Mouse (Mus musculus) ES-Bruce4 (cell line): Measurements from ENCODE around the gene Tmem130. TPM values are rescaled to one million over a fixed set of nuclear protein-coding genes. Genes with fewer than 3 reads are reported as not detected.

Experiments
- H3K27ac ChIP-seq: 2 replicates; pipeline ENCODE4 v1.5.1; 2012; ENCODE audit warnings: low read length, inconsistent platforms; ENCODE audit not compliant: insufficient read depth
- H3K27me3 ChIP-seq: 2 replicates; pipeline ENCODE4 v1.6.1; 2012; ENCODE audit warnings: mild to moderate bottlenecking, low read length, inconsistent platforms; ENCODE audit not compliant: control insufficient read depth, poor library complexity, insufficient read depth, severe bottlenecking
- H3K36me3 ChIP-seq: 2 replicates; pipeline ENCODE4 v1.6.1; 2012; ENCODE audit warnings: inconsistent platforms, mild to moderate bottlenecking, low read length, moderate library complexity; ENCODE audit not compliant: control insufficient read depth, poor library complexity, insufficient read depth, severe bottlenecking
- H3K4me1 ChIP-seq: one replicate; pipeline ENCODE4 v1.8.1; 2011; ENCODE audit warnings: low read length; ENCODE audit not compliant: control insufficient read depth, insufficient read depth
- H3K4me3 ChIP-seq: 2 replicates; pipeline ENCODE4 v1.5.1; 2011; ENCODE audit warnings: low read depth, mild to moderate bottlenecking, low read length
- H3K9ac ChIP-seq: 2 replicates; pipeline ENCODE4 v1.6.1; 2012; ENCODE audit warnings: low read depth, mild to moderate bottlenecking, inconsistent platforms; ENCODE audit not compliant: poor library complexity, severe bottlenecking
- H3K9me3 ChIP-seq: replicated peaks from 2 replicates; pipeline ENCODE4 v1.6.1; 2012; ENCODE audit warnings: mild to moderate bottlenecking, low read length, inconsistent platforms; ENCODE audit not compliant: control insufficient read depth, poor library complexity, insufficient read depth, severe bottlenecking
- CTCF ChIP-seq: IDR thresholded peaks from one replicate; pipeline ENCODE4 v1.8.1; 2011; ENCODE audit warnings: low read depth, low read length
- EP300 ChIP-seq: IDR thresholded peaks from 2 replicates; pipeline ENCODE4 v1.6.1; 2011; ENCODE audit warnings: low read depth, low read length; ENCODE audit not compliant: insufficient read depth
- POLR2A ChIP-seq: IDR thresholded peaks from one replicate; pipeline ENCODE4 v1.8.1; 2011; ENCODE audit warnings: low read length; ENCODE audit not compliant: insufficient read depth
- polyA plus RNA-seq: library from polyadenylated mRNA; stranded (reverse); fragments of >200 nt; gene quantifications from 2 replicates; pipeline ENCODE4 v1.2.4, GENCODE M21; 2011; ENCODE audit warnings: low read depth; ENCODE audit not compliant: missing spikeins, insufficient read depth, insufficient read length

Gene Tmem130
- polyA plus RNA-seq, 1 experiment: 1.8 TPM

DNA sequence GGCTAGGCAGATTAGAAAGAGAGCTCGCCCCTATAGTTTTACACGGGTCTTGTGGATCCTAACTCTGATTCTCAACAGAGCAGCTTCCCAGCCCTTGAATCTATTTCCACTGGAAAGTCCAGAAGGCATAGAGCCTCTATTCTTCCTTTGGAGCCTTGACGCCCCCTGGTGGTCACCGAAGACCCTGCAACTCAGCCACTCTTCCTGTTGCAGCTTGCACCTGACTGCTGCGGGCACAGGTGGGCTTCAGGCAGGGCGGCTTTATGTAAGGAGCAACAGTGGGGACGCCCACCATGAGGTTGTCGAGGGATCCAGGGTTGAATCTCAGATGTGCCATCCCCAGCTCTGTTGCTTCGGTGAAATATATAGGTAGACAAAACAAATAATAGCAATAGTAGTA, 34.5 kb downstream of the Tmem130 start:
- no peaks in the 10 kb centered on the region for H3K27me3 ChIP-seq
- no peak overlapping the region for H3K27ac ChIP-seq
- H3K4me1 ChIP-seq: peaks cover 4% of the 10 kb centered on the region
- no peak overlapping the region for H3K4me3 ChIP-seq
- TF ChIP-seq CTCF (peak; percentile 89), POLR2A (no peak)
- no peaks in the 10 kb centered on the region for H3K9me3 ChIP-seq
- no peaks in the 10 kb centered on the region for H3K36me3 ChIP-seq
- H3K9ac ChIP-seq: no peak overlapping the region

DNA sequence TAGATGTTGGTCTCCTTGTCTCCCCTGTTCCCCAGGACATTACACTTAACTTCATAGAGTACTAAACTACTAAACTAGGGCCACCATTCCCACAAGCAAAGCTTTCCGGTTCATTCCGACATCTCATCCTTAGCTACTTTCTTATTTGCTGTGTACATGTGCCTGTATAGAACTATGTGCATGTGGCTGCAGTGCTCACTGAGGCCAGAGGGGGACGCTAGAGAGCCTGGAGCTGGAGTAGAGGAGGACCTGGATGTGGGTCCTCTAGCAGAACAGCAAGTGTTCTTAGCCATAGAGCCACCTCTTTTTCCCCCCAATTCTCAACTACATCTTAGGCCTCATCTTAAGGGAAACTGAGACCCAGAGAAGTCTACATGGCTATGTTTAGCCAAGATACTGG, 36.1 kb downstream of the Tmem130 start:
- Histone ChIP-seq H3K4me3 (no peak overlapping the region), H3K36me3 (no peaks in the 10 kb centered on the region), H3K27me3 (no peaks in the 10 kb centered on the region), H3K9me3 (no peaks in the 10 kb centered on the region), H3K27ac (no peak overlapping the region), H3K9ac (no peak overlapping the region), H3K4me1 (peaks cover 4% of the 10 kb centered on the region)
- TF ChIP-seq EP300 (no peak), POLR2A (no peak), CTCF (peak; percentile 35)

DNA sequence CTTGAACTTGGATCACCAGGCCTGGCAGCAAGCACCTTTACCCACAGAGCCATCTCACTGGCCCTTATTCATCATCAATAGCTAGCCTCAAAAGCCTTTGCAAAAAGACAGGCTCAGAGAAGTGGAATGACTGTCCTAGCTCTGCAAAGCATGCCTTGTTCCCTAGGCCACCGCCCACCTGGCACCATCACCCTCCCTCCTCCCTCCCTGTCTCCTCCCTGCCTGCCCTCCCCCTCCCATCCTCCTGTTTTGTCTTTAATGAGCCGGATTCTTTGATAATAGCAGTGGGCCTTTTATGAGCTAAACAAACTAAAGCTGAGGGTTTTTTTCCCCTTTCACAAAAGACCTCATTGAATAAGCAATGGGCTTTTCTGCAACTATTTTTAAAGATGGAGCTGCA, 36.7 kb downstream of the Tmem130 start:
- Histone ChIP-seq H3K36me3 (no peaks in the 10 kb centered on the region), H3K27ac (no peak overlapping the region), H3K27me3 (no peaks in the 10 kb centered on the region), H3K9ac (no peak overlapping the region), H3K4me1 (peaks cover 4% of the 10 kb centered on the region), H3K4me3 (no peak overlapping the region), H3K9me3 (no peaks in the 10 kb centered on the region)
- 0 out of 2 replicates have a peak, but pooled peaks have one; percentile 8 for TF ChIP-seq EP300
- TF ChIP-seq CTCF: no peak

DNA sequence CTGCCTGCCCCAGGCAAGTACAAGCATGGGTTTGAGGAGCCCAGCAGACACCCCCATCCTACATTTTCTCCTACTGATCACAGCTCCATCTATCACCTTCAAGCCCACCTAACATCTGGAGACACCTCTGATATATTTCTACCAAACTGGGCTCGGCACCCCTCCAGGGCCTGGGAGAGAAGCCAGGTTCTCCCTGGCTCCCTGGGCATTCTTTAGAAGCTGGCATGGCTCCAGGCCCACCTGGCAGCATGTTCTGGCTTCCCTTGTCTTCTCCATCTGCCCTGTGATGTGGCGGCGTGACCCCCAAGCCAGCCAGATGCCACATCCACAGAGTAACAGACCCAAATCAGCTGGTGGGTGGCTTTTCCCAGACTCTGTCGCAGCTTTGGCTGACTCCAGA, 41.3 kb downstream of the Tmem130 start:
- H3K27ac ChIP-seq: no peak overlapping the region
- H3K27me3 ChIP-seq: no peaks in the 10 kb centered on the region

DNA sequence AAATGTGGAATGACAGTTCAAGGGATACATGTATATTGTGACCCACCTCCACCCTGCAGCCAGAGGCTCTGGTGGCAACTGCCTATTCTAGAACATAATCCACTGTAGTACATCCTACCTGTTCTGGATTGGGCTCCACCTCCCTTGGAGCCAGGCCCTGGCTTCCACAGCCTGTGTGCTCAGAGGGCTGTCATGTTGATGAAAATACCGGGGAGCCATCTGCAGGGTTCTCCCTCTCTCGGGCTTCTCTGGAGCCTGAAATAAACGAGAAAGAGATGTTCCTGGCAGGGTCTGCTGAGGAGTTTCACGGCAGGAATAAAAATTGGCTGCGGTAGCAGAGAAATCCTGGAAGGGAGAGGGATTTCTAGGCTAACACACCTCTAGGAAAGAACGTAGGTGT, 41.8 kb downstream of the Tmem130 start:
- Histone ChIP-seq H3K36me3 (no peaks in the 10 kb centered on the region), H3K9me3 (no peaks in the 10 kb centered on the region), H3K27me3 (no peaks in the 10 kb centered on the region), H3K9ac (no peak overlapping the region), H3K27ac (no peak overlapping the region), H3K4me3 (no peak overlapping the region), H3K4me1 (peaks cover under 1% of the 10 kb centered on the region)
- TF ChIP-seq EP300 (no peak), POLR2A (no peak), CTCF (no peak)

More for the DNA sequence above, 41.3 kb downstream of the Tmem130 start:
- H3K4me3 ChIP-seq: no peak overlapping the region
- H3K36me3 ChIP-seq: no peaks in the 10 kb centered on the region
- no peaks in the 10 kb centered on the region for H3K9me3 ChIP-seq
- H3K4me1 ChIP-seq: peaks cover 2% of the 10 kb centered on the region
- TF ChIP-seq CTCF (no peak), POLR2A (no peak), EP300 (no peak)
- no peak overlapping the region for H3K9ac ChIP-seq

DNA sequence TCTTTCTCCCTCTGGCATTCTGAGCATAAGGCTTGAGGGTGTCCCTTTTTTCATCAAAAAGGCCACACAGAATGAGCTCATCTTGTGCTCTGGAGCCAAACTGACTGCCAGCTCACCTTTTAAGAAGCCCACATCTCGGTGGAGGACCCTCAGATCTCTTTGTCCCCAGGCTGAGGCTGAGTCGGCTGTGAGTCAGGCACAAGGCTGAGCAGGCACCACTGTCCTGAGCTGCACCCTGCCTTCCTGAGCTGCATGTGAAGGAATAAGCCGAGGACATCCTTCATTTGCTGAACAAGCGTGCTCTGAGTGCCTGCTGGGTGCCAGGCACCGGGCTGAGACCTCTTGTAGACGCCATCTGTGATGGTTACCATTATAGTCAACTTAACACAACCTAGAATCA, 44.4 kb downstream of the Tmem130 start:
- Histone ChIP-seq H3K4me1 (no peaks in the 10 kb centered on the region), H3K27ac (no peak overlapping the region), H3K36me3 (no peaks in the 10 kb centered on the region), H3K4me3 (no peak overlapping the region), H3K9me3 (no peaks in the 10 kb centered on the region), H3K27me3 (no peaks in the 10 kb centered on the region), H3K9ac (no peak overlapping the region)
- no peak for TF ChIP-seq CTCF
- TF ChIP-seq EP300: no peak

DNA sequence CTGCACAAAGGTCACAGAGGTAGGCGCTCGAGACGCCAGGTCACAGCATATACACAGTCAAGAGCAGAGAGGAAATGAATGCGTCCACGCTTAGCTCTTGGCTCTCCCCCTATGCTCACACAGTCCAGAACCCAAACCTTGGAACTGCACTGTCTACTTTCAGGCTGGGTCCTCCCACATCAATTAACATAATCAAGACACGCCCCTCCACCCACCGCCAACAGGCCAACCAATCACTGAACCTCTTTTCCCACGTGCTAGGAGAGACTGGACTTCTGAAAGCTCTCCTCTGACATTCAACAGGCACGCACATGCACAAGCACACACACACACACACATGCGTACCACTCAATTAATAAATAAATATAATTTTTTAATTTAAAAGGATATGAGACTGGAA, 48.2 kb downstream of the Tmem130 start:
- H3K9ac ChIP-seq: no peak overlapping the region
- H3K4me3 ChIP-seq: no peak overlapping the region
- no peaks in the 10 kb centered on the region for H3K9me3 ChIP-seq
- H3K27me3 ChIP-seq: no peaks in the 10 kb centered on the region
- H3K36me3 ChIP-seq: no peaks in the 10 kb centered on the region
- H3K27ac ChIP-seq: no peak overlapping the region
- TF ChIP-seq CTCF (no peak), EP300 (no peak), POLR2A (no peak)
- no peaks in the 10 kb centered on the region for H3K4me1 ChIP-seq
